Mouse (Mus musculus) WW6 (cell line): Measurements from ENCODE around the gene Uqcrc2.

Experiments
- DNase-seq: peaks from one replicate; pipeline ENCODE4 v3.0.0-alpha.2; 2013; ENCODE audit warnings: low read depth, low spot score

Uqcrc2 gene

DNA sequence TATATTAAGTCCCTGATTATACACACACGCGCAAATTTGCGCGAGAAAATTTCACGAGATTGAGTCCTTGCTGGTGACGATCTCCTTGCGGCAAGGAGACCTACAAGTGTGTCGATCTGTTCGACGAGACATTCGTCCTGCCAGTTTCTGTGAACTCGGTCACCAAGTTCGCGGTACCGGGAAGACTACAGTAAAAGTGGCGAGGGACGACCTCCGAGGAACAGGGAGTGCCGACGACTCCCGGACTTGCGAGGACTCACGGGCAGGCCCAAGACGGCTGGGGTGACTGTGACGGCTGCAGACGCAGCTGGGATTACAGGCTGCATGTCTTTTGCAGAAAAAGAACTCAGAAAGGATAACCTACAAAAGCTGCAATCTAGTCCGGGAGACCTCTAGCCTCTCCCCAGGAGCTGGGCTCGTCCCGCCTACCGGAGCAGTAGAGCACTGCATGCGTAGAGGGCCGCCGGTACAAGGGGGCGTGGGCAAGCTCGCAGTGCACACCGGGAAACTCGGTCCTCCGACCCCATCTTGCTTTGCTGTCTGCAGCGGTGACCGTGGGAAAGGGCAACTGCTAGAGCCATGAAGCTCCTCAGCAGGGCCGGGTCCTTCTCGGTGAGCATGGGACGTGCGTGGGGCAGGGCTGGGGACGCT is at the start of gene Uqcrc2:
Gene Uqcrc2 (plus strand): TSS at position 466 of the 651 bp plus-strand sequence.
- DNase-seq: peak; percentile 78

DNA sequence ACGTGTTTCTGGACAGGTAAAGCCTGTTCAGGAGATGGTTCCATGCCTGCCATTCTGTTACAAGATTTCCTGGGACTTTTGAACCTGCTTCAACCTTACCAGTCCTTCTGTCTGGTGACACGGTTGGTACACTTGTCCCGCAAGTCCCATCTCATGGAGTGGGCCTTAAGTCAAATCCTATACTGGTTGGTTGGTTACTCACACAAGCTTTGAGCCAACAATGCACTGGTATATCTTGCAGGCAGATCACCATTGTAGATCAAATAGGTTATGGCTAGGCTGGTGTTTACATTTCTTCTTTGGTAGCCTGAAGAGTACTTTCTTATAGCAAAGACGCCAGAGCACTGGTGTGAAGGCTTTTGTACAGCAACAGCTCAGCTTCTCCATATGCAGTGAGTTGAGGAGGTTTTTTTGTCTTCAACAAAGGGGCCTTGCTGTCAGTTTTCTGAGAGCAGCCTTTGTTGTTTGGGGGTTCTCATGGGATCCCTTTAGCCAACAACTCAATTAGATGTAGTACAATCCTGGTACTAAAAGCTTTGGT is 37.7 kb upstream of the Uqcrc2 start:
- DNase-seq: no peak

DNA sequence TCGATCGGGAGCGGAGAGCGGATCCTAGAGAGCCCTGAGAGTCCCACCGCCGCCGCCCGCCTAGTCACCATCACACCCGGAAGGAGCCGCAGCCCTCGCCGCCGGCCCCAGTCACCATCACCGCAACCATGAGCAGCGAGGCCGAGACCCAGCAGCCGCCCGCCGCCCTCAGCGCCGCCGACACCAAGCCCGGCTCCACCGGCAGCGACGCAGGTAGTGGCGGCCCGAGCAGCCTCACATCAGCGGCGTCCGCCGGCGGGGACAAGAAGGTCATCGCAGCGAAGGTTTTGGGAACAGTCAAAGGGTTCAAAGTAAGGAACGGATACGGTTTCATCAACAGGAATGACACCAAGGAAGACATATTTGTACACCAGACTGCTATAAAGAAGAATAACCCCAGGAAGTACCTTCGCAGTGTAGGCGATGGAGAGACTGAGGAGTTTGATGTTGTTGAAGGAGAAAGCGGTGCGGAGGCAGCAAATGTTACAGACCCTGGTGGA is 37.2 kb upstream of the Uqcrc2 start:
- no peak for DNase-seq

DNA sequence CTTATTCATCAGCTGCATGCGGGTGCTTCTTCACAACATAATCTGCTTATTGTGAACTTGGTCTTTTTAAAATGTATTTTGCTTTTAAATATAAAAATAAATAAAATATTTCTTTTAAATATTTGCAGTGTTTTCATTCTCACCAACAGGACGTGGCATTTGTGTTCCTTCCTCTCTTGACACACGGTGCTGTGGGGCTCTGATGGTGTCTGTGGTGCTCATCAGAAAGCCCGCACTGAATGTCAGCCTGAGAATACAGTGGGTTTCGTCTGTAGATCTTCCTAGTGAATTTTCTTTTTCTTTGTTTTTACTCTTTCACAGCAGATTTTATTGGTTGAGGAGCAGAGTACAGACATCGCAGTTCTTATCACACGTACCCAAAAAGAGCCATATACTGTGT is 36.6 kb upstream of the Uqcrc2 start:
- no peak for DNase-seq

DNA sequence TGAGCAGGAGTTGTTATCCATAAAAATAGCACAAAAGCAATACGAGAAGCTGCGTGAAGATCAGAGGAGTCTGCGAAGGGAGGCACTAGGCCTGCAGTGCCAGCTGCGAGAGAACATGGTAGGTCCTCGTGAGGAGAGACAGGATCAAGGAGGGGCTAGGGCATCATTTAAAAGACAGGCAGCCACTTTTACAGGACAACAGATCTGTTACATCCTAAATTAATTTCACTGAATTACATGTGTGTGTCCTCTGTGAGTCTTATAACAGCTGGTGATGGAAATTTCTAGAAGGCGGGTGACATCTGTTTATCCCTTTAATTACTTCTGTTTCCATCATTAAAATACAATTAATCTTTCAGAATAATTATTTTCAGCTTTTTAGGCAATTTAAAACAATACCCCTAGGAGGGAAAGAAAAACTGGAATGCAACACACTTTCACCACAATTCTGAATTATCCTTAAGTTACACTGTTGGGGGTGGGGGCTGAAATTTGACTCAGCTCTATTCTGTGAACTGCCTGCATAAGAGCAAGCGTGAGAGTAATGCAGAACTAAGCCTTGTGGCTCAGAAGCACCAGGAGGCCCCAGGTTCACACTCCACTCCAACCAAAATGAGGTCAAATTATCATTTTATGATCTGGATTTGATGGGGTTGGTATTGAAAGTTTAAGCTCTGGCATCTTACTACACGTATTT is 14.8 kb upstream of the Uqcrc2 start:
- no peak for DNase-seq

DNA sequence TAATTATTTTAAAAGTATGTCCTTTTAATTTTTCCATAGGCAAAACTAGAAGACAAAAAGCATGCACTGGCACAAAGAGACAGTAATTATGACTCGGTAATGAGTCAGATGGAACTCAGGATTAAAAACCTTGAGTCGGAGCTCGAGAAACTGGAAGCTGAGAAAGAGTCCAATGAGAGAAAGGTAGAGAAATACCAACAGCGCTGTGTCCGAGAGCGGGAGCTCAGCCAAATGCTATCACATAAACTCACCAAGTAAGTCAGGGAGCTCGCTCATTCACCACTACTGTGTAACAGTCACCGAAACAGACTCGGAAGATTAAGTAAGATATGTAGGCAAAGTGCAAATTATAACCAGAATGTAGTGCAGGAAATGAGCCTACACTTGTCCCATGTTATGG is 14.1 kb upstream of the Uqcrc2 start:
- no peak for DNase-seq

DNA sequence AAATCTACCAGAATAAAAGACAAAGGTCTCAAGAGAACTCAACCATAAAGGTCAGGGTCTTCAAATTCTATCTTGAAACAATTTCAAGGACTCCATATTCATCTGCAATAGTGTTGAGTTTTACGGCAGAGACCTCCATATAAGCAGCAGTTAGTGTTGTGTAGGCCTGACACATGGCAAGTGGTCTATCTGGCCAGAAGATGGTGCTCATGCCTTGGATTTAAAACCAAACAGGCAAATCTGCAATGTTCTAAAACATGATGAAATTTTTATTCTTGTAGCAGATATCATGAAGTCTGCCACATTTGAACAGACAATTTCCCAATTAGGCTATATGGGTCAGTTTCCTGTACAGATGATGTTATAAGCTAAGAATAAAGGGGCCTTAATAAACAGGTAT is 2.5 kb upstream of the Uqcrc2 start:
- DNase-seq: no peak

DNA sequence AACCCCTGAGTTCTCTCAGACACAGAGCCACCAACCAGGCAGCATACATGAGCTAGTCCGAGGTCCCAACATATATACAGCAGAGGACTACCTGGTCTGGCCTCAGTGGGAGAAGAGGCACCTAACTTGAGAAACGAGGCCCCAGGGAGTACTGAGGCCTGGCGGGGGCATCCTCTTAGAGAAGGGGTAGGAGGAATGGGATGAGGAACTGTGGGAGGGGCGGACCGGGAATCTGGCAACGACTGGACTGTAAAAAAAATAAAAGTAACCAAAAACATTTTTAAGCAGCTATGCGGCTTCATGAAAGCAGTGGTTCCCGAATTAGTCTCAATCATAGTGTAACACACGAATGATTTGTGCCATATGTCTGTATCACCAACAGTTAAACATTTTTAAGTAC is 675 bp upstream of the Uqcrc2 start:
- no peak for DNase-seq

DNA sequence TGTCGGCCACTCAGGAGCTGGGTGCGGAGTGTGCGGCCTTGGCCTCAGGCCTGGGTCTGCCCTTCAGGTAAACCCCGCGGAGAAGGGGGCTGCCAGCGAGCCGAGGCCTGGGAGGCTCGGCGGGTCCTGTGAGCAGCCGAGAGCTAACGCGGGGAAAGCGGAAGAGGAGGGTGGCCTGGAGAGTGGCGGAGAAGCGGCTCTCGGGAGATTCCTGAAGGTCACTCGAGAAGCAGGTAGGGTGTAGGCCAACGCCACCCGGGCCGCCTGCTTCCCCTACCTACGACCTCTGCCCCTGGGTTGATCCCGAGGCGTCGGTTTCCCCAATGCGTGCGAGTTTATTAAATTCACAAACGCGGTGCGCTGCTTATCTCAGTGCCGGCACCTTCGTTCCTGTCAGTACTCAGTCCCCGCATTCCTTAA is 396 bp downstream of the Uqcrc2 start:
- no peak for DNase-seq

DNA sequence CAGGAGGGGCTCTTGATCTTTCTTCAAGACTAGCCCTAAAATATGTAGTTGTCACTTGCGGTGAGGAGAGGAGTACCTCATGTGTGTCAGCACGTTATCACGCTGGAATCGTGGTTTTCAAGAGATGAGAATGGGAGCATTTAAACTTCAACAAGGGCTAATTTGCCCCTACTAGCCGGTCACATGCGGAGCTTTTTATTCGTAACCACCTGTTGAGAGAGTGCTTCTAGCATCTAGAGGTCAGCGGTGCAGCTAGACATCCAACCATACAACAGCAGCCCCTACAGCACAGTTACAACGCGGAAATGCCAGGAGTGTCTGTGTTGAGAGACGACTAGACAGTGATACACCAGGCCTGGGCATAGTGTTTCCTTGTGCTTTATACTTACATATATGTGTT is 845 bp downstream of the Uqcrc2 start:
- no peak for DNase-seq

DNA sequence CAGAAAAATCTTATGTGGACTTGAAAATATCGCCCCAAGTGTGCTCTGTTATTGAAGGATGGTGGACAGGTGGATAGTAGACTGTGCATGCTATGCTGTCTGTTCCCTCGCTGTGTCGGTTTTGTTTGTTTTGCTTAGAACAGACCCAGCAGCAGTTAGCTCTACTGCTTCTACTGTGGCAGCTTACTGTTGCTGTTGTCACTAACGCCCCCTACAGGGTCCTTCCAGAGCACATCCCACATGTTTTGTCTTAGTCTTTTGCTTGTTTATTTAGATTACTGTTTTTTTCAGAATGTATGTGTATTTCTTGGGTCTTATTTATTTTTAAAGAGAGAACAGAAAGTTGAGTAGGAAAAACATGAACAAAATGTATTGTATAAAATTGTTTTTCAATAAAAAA is 8.2 kb downstream of the Uqcrc2 start:
- no peak for DNase-seq

DNA sequence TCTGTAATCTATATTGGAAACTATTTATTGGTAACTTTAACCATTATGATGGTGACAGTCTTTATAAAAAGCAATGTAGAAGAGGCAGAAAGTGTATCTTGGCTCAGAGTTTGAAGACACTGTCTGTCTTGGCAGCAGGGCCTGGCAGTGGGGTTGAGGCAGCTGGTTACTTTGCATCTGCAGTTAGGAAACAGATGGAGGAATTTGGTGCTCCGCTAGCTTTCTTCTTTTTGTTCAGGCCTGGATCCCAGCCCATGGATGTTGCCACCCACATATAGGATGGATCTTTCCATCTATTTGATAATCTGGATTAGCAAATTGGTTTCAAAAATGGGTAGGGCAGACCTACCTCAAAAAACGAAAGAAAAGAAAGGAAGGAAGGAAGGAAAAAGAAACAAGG is 12.9 kb downstream of the Uqcrc2 start:
- DNase-seq: no peak

DNA sequence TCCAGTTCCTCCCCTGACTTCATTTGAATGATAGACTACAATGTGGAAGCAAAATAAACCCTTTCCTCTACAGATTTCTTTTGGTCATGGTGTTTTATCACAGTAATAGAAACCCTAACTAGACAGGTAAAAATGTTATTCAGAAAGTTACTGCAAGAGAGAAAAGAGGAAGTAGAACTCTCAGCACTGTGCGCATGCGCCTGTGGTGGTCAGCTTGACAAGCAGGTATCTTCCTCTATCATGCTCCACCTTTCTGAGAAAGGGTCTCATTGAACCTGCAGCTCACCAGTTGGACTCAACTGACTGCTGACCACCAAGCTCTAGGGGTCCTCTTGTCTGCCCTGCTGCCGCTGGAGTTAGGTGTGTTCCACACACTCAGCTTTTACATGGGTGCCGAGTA is 27.1 kb downstream of the Uqcrc2 start:
- no peak for DNase-seq

DNA sequence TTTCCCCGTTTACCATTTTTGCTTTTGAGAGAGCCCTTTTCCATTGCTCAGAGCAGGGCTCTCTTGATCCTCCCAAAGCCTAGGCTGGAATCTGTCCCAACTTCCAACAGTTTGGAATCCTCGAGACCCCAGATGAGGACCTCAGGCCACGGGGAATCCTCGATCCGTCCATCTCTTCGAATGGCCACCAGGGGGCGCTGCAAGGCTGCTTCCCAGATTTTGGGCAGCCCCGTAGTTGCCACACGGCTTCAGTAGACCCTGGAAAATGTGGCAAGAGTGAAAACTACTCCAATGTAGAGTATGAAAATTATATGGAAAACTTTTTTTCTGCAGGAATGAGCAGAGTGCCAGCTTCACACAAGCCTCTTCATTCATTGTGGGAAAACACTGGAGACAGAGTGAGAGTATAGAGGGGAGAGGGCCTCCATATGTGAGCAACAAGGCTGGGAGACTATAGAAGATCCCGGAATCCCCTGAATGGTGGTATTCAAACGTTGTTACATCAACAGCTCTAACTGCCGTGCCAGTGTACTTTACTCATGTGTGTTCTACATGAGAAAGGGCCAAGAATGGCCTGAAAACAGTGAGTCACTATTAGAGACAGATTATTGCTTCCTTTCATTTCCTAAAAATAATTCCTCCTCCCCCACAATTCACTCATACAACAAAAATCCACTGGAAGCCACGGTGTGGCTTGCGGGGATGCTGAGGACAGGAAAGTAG is 35.3 kb downstream of the Uqcrc2 start, which contains the start of gene Pdzd9:
Gene Pdzd9 (minus strand): TSS at position 191 of the 723 bp plus-strand sequence.
- peak; percentile 47 for DNase-seq

DNA sequence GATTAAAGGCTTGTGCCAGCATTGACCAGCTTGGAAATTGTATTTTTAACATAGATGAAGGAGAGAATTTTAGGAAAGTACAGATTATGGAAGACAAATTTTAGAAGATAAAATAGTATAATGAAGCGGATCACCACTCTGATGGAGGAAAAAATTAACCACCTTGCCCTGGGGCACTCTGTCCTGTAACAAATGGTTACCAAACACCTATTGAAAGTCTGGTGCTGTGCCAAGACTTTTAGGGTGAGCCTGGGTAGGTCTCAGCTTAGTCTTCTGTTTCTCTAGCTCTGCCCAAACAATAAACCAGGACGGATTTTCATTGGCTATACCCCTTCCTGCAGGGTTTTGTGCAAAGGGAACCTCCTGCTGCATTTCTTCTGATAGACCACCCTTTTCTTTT is 36.3 kb downstream of the Uqcrc2 start:
- DNase-seq: no peak

DNA sequence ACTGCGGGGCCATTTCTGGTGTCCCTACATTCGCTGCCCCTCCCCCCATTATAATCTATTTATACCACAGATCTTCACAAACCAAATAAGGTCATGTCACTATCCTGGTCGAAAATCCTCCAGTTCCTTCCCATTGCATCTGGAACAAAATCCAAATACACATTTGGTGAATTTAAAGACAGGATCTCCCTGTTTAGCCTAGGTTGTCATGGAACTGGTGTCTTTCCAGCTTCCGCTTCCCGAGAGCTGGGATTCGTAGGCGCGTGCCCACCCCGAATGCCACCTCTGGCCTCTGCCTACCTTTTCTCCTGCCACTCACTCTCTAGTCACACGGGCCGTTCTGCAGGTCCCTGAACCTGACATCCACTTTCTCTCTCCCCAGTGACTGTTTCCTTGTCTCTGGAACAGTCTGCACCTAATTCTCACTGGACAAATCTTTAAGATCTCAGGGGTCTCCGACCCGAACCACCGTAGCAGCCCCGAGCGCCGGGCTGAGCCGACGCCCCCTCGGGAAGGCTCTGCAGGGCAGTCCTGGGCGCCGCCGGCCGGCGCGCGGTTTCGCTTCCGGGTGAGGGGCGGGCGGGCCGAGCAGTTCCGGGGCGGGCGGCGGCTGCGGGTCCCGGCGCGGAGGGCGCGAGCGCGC is 42.1 kb downstream of the Uqcrc2 start, which contains the start of gene Mosmo:
Gene Mosmo (plus strand): TSS at position 618 of the 643 bp plus-strand sequence.
- DNase-seq: peak; percentile 38

DNA sequence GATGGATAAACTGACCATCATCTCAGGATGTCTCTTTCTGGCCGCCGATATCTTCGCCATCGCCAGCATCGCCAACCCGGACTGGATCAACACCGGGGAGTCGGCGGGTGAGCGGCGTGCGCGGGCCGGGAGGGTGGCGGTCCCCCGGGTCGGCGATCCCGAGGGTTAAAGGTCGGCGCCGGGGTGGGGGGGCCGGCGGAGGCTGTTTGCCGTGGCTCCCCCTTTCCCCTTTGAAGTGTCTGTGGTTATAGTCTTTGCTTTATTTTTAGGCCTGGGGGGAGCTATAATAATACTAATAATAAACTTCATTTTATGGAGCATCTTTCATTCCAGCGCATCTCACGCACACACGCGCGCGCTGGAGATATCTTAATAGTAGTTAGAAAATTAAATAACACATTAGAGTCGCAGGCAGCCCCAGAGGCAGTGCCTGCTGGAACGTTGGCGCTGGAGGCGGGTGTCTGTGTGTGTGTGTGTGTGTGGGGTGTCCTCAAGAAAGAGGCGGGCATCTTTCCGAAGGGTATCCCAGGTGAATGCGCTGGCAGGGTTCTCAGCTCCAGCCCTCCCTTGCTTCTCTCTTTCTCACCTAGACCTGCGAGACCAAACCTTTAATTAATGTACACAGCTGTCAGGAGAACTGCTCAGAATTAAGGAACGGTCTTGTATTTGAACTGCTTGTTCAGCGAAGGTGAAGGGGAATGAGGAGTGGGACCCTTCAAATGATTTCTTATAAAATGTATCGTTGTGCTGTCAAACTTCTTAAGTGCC is 43.0 kb downstream of the Uqcrc2 start:
- DNase-seq: no peak

DNA sequence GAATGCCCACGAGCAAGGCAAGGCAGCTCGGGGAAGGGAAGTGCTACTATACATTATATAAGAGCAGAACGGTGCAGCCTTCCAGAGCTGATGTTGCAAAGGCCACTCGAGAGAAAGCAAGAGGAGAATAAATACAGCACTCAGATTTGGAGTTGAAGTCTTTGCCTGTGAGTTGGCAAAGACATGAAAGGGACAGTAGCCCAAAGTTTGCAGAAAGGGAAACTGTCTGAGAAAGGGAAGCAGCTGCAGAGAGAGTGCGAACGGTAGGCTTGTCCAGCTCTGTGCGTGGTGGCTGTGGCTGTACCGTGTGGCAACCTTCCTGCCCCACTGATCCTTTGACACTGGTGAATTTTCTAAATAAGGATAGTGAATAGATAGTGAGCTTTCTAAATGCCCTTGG is 44.0 kb downstream of the Uqcrc2 start:
- no peak for DNase-seq

DNA sequence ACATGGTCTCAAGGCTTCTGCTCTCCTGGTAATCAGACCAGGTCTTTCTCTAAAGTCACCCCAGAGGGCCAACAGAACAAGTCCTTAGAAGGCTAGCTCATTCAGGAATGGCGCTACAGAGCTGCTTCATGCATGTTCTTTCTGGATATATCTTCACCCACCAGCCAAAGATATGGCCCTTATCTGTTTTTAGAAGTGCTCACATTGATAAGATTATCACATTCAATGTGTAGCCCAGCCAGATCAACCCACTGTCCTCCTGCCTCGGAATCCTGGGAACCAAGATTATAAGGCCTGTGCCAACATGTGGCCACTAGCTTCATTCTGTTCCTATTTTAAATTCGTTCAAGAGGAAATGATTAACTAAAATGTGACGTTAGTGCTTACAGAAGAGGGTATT is 47.0 kb downstream of the Uqcrc2 start:
- no peak for DNase-seq

DNA sequence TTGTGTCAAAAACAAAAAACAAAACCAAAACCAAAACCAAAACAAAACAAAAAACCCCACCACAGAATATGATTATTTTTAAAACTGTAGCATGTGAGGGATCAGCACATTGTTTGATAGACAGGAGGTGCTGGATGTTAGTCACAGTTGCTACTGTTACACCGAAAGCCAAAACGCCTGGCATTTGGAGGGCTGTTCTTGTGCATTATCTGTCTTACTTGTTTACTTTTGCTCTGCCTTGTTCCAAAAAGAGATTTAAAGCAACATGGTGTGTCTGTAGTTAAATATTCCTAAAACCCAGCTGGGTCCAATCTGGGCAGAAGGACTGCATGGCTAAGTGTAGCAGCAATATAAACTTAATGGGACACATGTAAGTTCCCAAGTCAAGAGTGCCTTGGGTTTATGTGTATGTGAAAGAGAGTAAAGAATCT is 49.8 kb downstream of the Uqcrc2 start:
- DNase-seq: no peak

DNA sequence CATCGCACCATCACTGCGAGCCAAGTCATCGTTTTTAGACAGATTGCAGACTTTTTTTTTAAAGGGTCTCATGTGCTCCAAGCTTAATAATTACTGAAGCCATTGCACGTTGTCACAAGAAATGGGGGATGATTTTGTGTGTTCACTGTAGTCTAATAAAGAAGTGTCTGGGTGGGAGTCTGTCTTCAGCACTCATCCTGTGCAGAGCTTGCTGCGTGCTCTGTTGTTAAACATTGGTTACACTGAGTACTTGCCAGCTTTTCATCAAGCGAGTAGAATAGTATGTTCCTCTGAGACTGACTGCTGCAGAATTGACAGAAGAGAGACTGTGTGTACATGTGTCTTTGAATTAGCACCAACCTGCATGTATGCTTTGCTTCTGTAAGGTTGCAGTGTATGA is 50.3 kb downstream of the Uqcrc2 start:
- no peak for DNase-seq
